In the genomic region with DNA sequence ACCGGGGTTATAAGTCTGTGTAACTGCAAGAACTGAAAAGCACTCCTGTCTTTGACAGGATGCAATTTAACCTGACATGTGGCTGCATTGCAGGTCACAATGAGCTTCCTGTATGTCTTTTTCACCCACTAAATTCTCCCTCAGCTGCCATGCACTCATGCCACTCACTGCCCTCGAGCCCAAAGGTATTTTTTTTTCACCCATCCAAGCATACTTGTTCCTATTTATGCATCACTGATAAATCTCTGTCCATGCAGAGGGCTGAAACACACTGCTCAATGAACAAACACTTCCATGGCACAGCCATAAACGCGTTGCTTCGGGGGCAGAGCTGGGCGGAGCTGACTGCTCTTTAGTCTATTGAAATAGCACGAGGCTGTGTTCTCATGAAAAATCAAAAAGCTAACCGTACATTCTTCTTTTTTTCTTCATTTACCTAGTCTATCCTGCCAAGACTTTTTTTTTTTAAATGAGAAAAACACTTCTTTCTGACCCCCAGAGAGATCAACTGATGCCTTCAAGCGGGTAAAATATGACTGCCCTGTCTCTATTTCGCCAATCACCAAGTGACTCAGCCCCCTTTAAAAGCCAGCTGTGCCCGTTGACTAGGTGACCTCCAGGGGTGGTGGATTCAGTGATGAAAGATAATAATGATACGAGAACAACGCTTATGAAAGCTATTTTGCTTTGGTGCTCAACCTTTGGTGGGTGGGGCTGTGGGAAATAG, we compare ENCODE assay signal across 11 mouse cellular contexts. TPM values are rescaled to one million over a fixed set of nuclear protein-coding genes. Genes with fewer than 3 reads are reported as not detected.
DNase-seq lines count a peak whose midpoint lies in the region; ATAC-seq lines count a peak whose summit lies in the region.
"Had no signal": no experiment of that assay in that cellular context is flagged by ENCODE, and none has a peak within 500 bp of the region (broad histone marks: within the 10 kb centered on the region; RNA-seq: fewer than 3 reads in every experiment).

No protein-coding gene starts in this region.

- H3K4me1 ChIP-seq in heart, embryonic 14.5 days (ENCODE audit: control insufficient read depth in 2 of 2, insufficient read depth in 2 of 2, low read length in 2 of 2), result peaks cover 12 to 24% of the 10 kb centered on the region in 2 experiments
- peaks cover 20% of the 10 kb centered on the region for H3K4me1 ChIP-seq in midbrain, embryonic 13.5 days (replicated peaks)
- H3K4me1 ChIP-seq in intestine, embryonic 16.5 days (ENCODE audit: control insufficient read depth, insufficient read depth, low read length), result no peaks in the 10 kb centered on the region
- H3K4me1 ChIP-seq: limb, embryonic 12.5 days had no signal

- ATAC-seq in heart, embryonic 14.5 days (ENCODE audit: insufficient number of reproducible peaks, insufficient read depth, low FRiP score, low read depth), result no peak
- peak; percentile 40 for ATAC-seq in activated CD4-positive, CD25-positive, alpha-beta regulatory T cell, adult 4 months
- ATAC-seq in midbrain, embryonic 13.5 days, result peak; percentile 22
- no peak for ATAC-seq in intestine, embryonic 16.5 days

- intact Hi-C loops in heart, postnatal 36 days (cut with DNase I), result no loop called here

- H3K27me3 ChIP-seq in heart, embryonic 14.5 days (ENCODE audit: control insufficient read depth, insufficient read depth, low read length), result no peaks in the 10 kb centered on the region
- no peaks in the 10 kb centered on the region for H3K27me3 ChIP-seq in midbrain, embryonic 13.5 days
- H3K27me3 ChIP-seq in intestine, embryonic 16.5 days (replicated peaks; ENCODE audit: control insufficient read depth, insufficient read depth, low read length), result no peaks in the 10 kb centered on the region
- H3K27me3 ChIP-seq: limb, embryonic 12.5 days had no signal

- no peaks in the 10 kb centered on the region for H3K9me3 ChIP-seq in heart, embryonic 14.5 days (ENCODE audit: control insufficient read depth, low read length)
- H3K9me3 ChIP-seq in midbrain, embryonic 13.5 days, result no peaks in the 10 kb centered on the region
- no peaks in the 10 kb centered on the region for H3K9me3 ChIP-seq in intestine, embryonic 16.5 days (ENCODE audit: control insufficient read depth, low read length)
- H3K9me3 ChIP-seq: limb, embryonic 12.5 days had no signal

- peak overlapping the region; percentile 63 for H3K4me2 ChIP-seq in heart, embryonic 14.5 days (ENCODE audit: low read length)
- peak overlapping the region; percentile 43 for H3K4me2 ChIP-seq in midbrain, embryonic 13.5 days (replicated peaks)
- H3K4me2 ChIP-seq in intestine, embryonic 16.5 days (ENCODE audit: low read depth, low read length), result no peak overlapping the region
- H3K4me2 ChIP-seq: limb, embryonic 12.5 days had no signal

- no peak for DNase-seq in heart, postnatal 36 days
- DNase-seq in A20 (ENCODE audit: low read depth, low spot score), result peak; percentile 78
- no peak for DNase-seq in urinary bladder, postnatal 4 days (ENCODE audit: low spot score in 2 of 2)
- DNase-seq in right cerebral cortex, adult 2 months (ENCODE audit: low spot score in 2 of 2), result no peak

- no peak overlapping the region for H3K27ac ChIP-seq in heart, embryonic 14.5 days (replicated peaks in 1 of 2; ENCODE audit: control insufficient read depth in 1 of 2, insufficient read depth in 1 of 2, low read depth in 2 of 2, low read length in 2 of 2)
- peak overlapping the region; percentile 70 for H3K27ac ChIP-seq in midbrain, embryonic 13.5 days
- H3K27ac ChIP-seq in intestine, embryonic 16.5 days (ENCODE audit: low read length), result no peak overlapping the region
- H3K27ac ChIP-seq: limb, embryonic 12.5 days had no signal

- 48% methylated on average over 13 of the region's 13 CpGs for WGBS in heart, embryonic 14.5 days
- 59% methylated on average over 13 of the region's 13 CpGs for WGBS in midbrain, embryonic 13.5 days
- 64% methylated on average over 13 of the region's 13 CpGs for WGBS in intestine, embryonic 16.5 days

- H3K36me3 ChIP-seq in heart, embryonic 14.5 days (ENCODE audit: control insufficient read depth, insufficient read depth, low read length), result no peaks in the 10 kb centered on the region
- H3K36me3 ChIP-seq in midbrain, embryonic 13.5 days, result no peaks in the 10 kb centered on the region
- H3K36me3 ChIP-seq in intestine, embryonic 16.5 days (ENCODE audit: control insufficient read depth, insufficient read depth, low read length), result no peaks in the 10 kb centered on the region
- H3K36me3 ChIP-seq: limb, embryonic 12.5 days had no signal

- H3K4me3 ChIP-seq in heart, embryonic 14.5 days (ENCODE audit: control insufficient read depth in 1 of 2, insufficient read depth in 1 of 2, low read depth in 1 of 2, low read length in 2 of 2), result peak overlapping the region; percentile 9 to 22; a peak in 3 of 4 replicates
- peak overlapping the region; percentile 8 for H3K4me3 ChIP-seq in midbrain, embryonic 13.5 days (replicated peaks)
- no peak overlapping the region for H3K4me3 ChIP-seq in intestine, embryonic 16.5 days (ENCODE audit: low read length)
- H3K4me3 ChIP-seq: erythroblast, embryonic 14.5 days; limb, embryonic 12.5 days had no signal

- no peak overlapping the region; the same call in 1 of the 2 replicates for H3K9ac ChIP-seq in heart, embryonic 14.5 days (ENCODE audit: low read length)
- peak overlapping the region; percentile 21; the same call in 1 of the 2 replicates for H3K9ac ChIP-seq in midbrain, embryonic 13.5 days (replicated peaks)
- H3K9ac ChIP-seq in intestine, embryonic 16.5 days (ENCODE audit: low read depth, low read length), result no peak overlapping the region
- H3K9ac ChIP-seq: limb, embryonic 12.5 days had no signal

RNA-seq across cellular contexts. Expression of a gene that starts 44.6 kb away (rescaled TPM):
- polyA plus RNA-seq in heart, embryonic 14.5 days (2014; fragmentation: Nextera tagmentation; extraction: Ambion mirVana), result not detected in 2 replicates
- not detected for total RNA-seq in heart, postnatal 36 days (2021)
- polyA plus RNA-seq in activated CD4-positive, CD25-positive, alpha-beta regulatory T cell, adult 4 months (2017; shearing (Covaris generic)), result 100 to 1,000 TPM; 390 to 542 TPM
- not detected in 2 replicates for polyA plus RNA-seq in midbrain, embryonic 13.5 days (2015; fragmentation: Nextera tagmentation; extraction: Ambion mirVana)
- not detected in 2 replicates for polyA plus RNA-seq in intestine, embryonic 16.5 days (2015; fragmentation: Nextera tagmentation; extraction: Ambion mirVana)
- polyA plus RNA-seq: erythroblast, embryonic 14.5 days; intestine, embryonic 14.5 days; limb, embryonic 12.5 days had no signal

RNA-seq across cellular contexts. Expression of a gene that starts 45.3 kb away (rescaled TPM):
- not detected in 2 replicates for polyA plus RNA-seq in heart, embryonic 14.5 days (2014; fragmentation: Nextera tagmentation; extraction: Ambion mirVana)
- total RNA-seq in heart, postnatal 36 days (2021), result not detected
- not detected for polyA plus RNA-seq in activated CD4-positive, CD25-positive, alpha-beta regulatory T cell, adult 4 months (2017; shearing (Covaris generic))
- polyA plus RNA-seq in midbrain, embryonic 13.5 days (2015; fragmentation: Nextera tagmentation; extraction: Ambion mirVana), result not detected in 2 replicates
- not detected in 2 replicates for polyA plus RNA-seq in intestine, embryonic 16.5 days (2015; fragmentation: Nextera tagmentation; extraction: Ambion mirVana)
- polyA plus RNA-seq: erythroblast, embryonic 14.5 days; intestine, embryonic 14.5 days; limb, embryonic 12.5 days had no signal

Comparison
In these comparisons a context has a peak if more than half of its experiments do, and no peak if none do; other contexts are left out.
1. ATAC-seq: peak in activated CD4-positive, CD25-positive, alpha-beta regulatory T cell, adult 4 months (single experiment) and midbrain, embryonic 13.5 days (single experiment); none in heart, embryonic 14.5 days (single experiment) and intestine, embryonic 16.5 days (single experiment).
2. RNA of a gene that starts 44.6 kb away (polyA plus RNA-seq): 390 to 542 TPM in activated CD4-positive, CD25-positive, alpha-beta regulatory T cell, adult 4 months; not detected in midbrain, embryonic 13.5 days, not detected in intestine, embryonic 16.5 days and not detected in heart, embryonic 14.5 days; every median in the first group is over 100 times any median in the second.